Mouse (Mus musculus) myocyte (in vitro differentiated cells): ENCODE measurements at regions not wholly inside any gene's neighbourhood (a gene's known extent, or its start where the extent isn't known, plus 50 kb on each side); places are given as distances from the start of the nearest gene placed in this dataset.

Experiments used
- H3K27me3 ChIP-seq: one replicate; pipeline ENCODE4 v1.6.1; 2011; ENCODE audit not compliant: control insufficient read depth, insufficient read depth, insufficient read length
- H3K36me3 ChIP-seq: one replicate; pipeline ENCODE4 v1.6.1; 2011; ENCODE audit not compliant: control insufficient read depth, insufficient read depth
- H3K4me2 ChIP-seq: one replicate; pipeline ENCODE4 v1.6.1; 2011; ENCODE audit warnings: low read depth, control low read depth
- H3K4me3 ChIP-seq: one replicate; pipeline ENCODE4 v1.5.1; 2011; ENCODE audit warnings: mild to moderate bottlenecking, control low read depth, moderate library complexity
- H3K79me2 ChIP-seq: one replicate; pipeline ENCODE4 v1.6.1; 2011; ENCODE audit not compliant: control insufficient read depth, insufficient read depth
- H3ac ChIP-seq: one replicate; pipeline ENCODE4 v1.6.1; 2011; ENCODE audit not compliant: control insufficient read depth, insufficient read length
- CEBPB ChIP-seq: IDR thresholded peaks from 2 replicates; pipeline ENCODE4 v1.6.1; 2011; ENCODE audit warnings: mild to moderate bottlenecking, moderate library complexity; ENCODE audit not compliant: poor library complexity, insufficient read depth, severe bottlenecking
- E2F4 ChIP-seq: IDR thresholded peaks from one replicate; pipeline ENCODE4 v1.6.1; 2011; ENCODE audit warnings: mild to moderate bottlenecking, control low read depth, moderate library complexity; ENCODE audit not compliant: insufficient read depth
- MAX ChIP-seq: IDR thresholded peaks from one replicate; pipeline ENCODE4 v1.6.1; 2011; ENCODE audit warnings: low read depth, mild to moderate bottlenecking, control low read depth
- MYOD1 ChIP-seq, 3 experiments: IDR thresholded peaks; one replicate each; pipeline ENCODE4 v1.6.1; 2011; ENCODE audit warnings: control low read depth in 2 of 3, low read depth in 2 of 3, mild to moderate bottlenecking in 2 of 3, moderate library complexity in 1 of 3; ENCODE audit not compliant: insufficient read length in 2 of 3, control insufficient read depth in 1 of 3
- MYOG ChIP-seq, 3 experiments: IDR thresholded peaks; one replicate each; pipeline ENCODE4 v1.6.1; 2011; ENCODE audit warnings: control low read depth in 2 of 3, low read depth in 2 of 3, mild to moderate bottlenecking in 2 of 3; ENCODE audit not compliant: insufficient read length in 2 of 3, control insufficient read depth in 1 of 3, insufficient read depth in 1 of 3
- POLR2A ChIP-seq: IDR thresholded peaks from one replicate; pipeline ENCODE4 v1.6.1; 2011; ENCODE audit warnings: low read depth, mild to moderate bottlenecking, control low read depth, moderate library complexity; ENCODE audit not compliant: insufficient read length
- POLR2AphosphoS2 ChIP-seq: IDR thresholded peaks from one replicate; pipeline ENCODE4 v1.6.1; 2011; ENCODE audit warnings: low read depth, control low read depth; ENCODE audit not compliant: insufficient read length
- REST ChIP-seq: IDR thresholded peaks from one replicate; pipeline ENCODE4 v1.6.1; 2011; ENCODE audit warnings: mild to moderate bottlenecking, control low read depth, moderate library complexity; ENCODE audit not compliant: insufficient read depth, insufficient read length
- SRF ChIP-seq: IDR thresholded peaks from one replicate; pipeline ENCODE4 v1.6.1; 2011; ENCODE audit warnings: low read depth; ENCODE audit not compliant: control insufficient read depth, insufficient read length
- TCF12 ChIP-seq: IDR thresholded peaks from one replicate; pipeline ENCODE4 v1.6.1; 2011; ENCODE audit warnings: mild to moderate bottlenecking, control low read depth; ENCODE audit not compliant: poor library complexity, insufficient read depth, severe bottlenecking
- TCF3 ChIP-seq: IDR thresholded peaks from one replicate; pipeline ENCODE4 v1.6.1; 2011; ENCODE audit warnings: low read depth, control low read depth; ENCODE audit not compliant: insufficient read length
- USF1 ChIP-seq: IDR thresholded peaks from one replicate; pipeline ENCODE4 v1.6.1; 2011; ENCODE audit warnings: low read depth, mild to moderate bottlenecking, control low read depth, moderate library complexity

DNA sequence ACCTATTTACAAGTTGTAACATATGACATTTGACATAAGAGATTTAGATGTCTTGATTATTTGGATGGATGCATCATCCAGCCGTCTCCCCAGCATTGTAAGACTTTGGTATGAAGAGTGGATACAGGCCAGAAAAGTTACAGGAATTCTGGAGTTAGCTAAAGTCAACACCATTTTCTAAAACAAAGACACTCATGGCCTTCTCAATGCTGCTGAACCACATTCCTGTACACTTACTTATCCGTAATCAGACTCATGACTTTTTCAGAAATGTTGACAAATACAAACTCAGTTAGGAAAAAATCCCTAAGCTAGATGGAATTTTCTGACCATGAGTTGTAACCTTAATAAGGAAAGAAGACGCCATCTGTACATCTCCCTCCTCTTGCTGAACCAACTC lies 111.5 kb upstream of the Bdnf start:
- Histone ChIP-seq H3K79me2 (no peaks in the 10 kb centered on the region), H3K36me3 (no peaks in the 10 kb centered on the region), H3K4me3 (no peak overlapping the region), H3K4me2 (no peak overlapping the region), H3ac (no peak overlapping the region), H3K27me3 (no peaks in the 10 kb centered on the region)
- TF ChIP-seq USF1, result no peak
- no peak for TF ChIP-seq REST
- no peak for TF ChIP-seq MYOG (IDR thresholded peaks at IDR 0.05; ENCODE audit: control insufficient read depth in 1 of 3, insufficient read depth in 1 of 3, insufficient read length in 2 of 3, low read depth in 2 of 3)
- TF ChIP-seq CEBPB, result no peak
- TF ChIP-seq MAX, result no peak
- no peak for TF ChIP-seq POLR2AphosphoS2
- TF ChIP-seq MYOD1 (IDR thresholded peaks at IDR 0.05; ENCODE audit: control insufficient read depth in 1 of 3, insufficient read length in 2 of 3, low read depth in 2 of 3), result no peak
- TF ChIP-seq TCF12, result no peak
- TF ChIP-seq TCF3, result no peak
- no peak for TF ChIP-seq SRF
- no peak for TF ChIP-seq E2F4

DNA sequence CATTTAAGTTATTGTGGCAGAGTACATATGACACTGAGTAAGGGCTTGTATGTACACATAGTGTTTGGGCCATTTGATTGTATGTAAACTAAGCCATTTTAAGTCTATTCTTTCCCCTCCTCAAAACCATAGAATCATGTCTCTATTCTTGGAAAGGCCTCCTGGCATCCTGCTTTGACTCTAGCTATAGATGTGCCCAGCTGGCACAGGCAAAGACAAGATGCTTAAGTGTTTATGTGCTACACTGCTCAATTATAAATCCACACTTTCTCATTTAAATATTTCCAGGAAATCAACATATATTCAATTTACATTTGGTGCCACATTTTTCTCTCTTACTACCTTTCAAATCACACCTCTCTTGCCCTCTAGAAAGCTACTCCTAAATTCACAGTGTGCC lies 97.6 kb upstream of the Bdnf start:
- no peaks in the 10 kb centered on the region for H3K79me2 ChIP-seq
- no peak overlapping the region for H3K4me2 ChIP-seq
- H3K36me3 ChIP-seq, result no peaks in the 10 kb centered on the region
- no peak overlapping the region for H3ac ChIP-seq
- no peak overlapping the region for H3K4me3 ChIP-seq
- TF ChIP-seq MAX (no peak), MYOG (IDR thresholded peaks at IDR 0.05; ENCODE audit: control insufficient read depth in 1 of 3, insufficient read depth in 1 of 3, insufficient read length in 2 of 3, low read depth in 2 of 3) (no peak), POLR2AphosphoS2 (no peak), USF1 (no peak), E2F4 (no peak), TCF12 (no peak), CEBPB (no peak), TCF3 (no peak), REST (no peak), MYOD1 (IDR thresholded peaks at IDR 0.05; ENCODE audit: control insufficient read depth in 1 of 3, insufficient read length in 2 of 3, low read depth in 2 of 3) (no peak), SRF (no peak), POLR2A (no peak)
- H3K27me3 ChIP-seq, result no peaks in the 10 kb centered on the region

DNA sequence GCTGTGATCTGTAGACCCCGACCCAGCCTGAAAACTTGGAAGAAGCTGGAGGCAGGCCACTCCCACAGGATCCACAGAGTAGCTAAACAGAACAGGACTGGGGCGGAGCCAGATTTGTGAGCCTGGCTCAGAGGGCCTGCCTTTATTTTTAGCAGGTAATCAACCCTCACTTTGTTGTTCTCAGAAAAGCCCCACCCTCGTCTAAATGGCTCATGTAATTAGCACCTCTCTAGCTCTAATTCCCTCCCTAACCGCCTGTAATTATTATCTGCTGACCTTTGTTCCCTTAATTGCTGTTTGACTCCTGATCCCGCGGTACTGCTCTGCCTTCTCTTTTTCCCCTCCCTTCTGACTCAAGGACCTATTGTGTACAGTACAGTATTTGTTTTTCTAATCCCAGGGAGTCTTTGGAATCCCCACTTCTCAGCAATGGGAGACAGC lies 95.6 kb upstream of the Bdnf start:
- TF ChIP-seq POLR2AphosphoS2 (no peak), POLR2A (no peak), SRF (no peak), TCF3 (no peak), TCF12 (no peak), CEBPB (no peak), USF1 (no peak)
- no peak overlapping the region for H3K4me2 ChIP-seq
- no peaks in the 10 kb centered on the region for H3K79me2 ChIP-seq
- no peaks in the 10 kb centered on the region for H3K27me3 ChIP-seq
- no peak overlapping the region for H3K4me3 ChIP-seq
- H3ac ChIP-seq, result no peak overlapping the region
- no peaks in the 10 kb centered on the region for H3K36me3 ChIP-seq

DNA sequence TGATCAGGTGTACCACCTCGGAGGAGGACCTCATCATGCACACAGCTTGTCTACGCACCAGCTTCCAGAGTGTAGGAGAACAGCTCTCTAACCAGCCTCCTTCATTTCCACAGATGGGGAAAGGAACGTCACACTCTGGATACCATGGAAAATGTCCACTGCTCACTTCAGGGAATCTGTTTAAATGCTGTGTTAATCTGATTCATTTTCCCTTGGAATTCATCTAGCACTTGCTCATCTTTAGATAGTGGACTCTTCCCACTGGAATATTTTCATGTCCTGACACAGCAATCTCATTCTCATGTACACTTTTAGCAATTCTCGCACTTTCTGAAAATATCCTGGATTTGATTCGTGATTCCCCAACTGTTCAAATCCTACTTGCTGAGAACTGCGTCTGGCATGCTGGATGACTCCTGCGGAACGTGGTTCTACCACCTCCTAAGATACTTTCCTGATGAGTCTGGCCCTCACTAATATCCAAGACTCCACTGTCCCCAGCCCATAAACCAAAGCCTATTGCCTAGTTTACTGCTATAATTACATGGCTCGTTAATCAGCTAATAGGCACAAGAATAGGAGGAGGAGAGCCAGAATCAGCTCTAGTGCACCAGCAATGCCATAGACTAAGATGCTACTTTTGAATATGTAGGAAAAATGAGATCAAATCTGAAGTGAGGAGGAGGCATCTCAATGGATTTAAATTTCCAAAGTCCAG lies 56.0 kb upstream of the Bdnf start:
- no peak overlapping the region for H3ac ChIP-seq
- TF ChIP-seq MYOD1 (IDR thresholded peaks at IDR 0.05; ENCODE audit: control insufficient read depth in 1 of 3, insufficient read length in 2 of 3, low read depth in 2 of 3) (no peak), MYOG (IDR thresholded peaks at IDR 0.05; ENCODE audit: control insufficient read depth in 1 of 3, insufficient read depth in 1 of 3, insufficient read length in 2 of 3, low read depth in 2 of 3) (no peak), E2F4 (no peak), SRF (no peak)

GRCm38 (mm10) chr2:109619676-109620075 lies 54.8 kb upstream of the Bdnf start:
- TF ChIP-seq REST (no peak), MYOD1 (IDR thresholded peaks at IDR 0.05; ENCODE audit: control insufficient read depth in 1 of 3, insufficient read length in 2 of 3, low read depth in 2 of 3) (no peak), POLR2AphosphoS2 (no peak), MAX (no peak), SRF (no peak), TCF12 (no peak), CEBPB (no peak), POLR2A (no peak), USF1 (no peak), E2F4 (no peak), MYOG (IDR thresholded peaks at IDR 0.05; ENCODE audit: control insufficient read depth in 1 of 3, insufficient read depth in 1 of 3, insufficient read length in 2 of 3, low read depth in 2 of 3) (no peak)
- Histone ChIP-seq H3K4me2 (no peak overlapping the region), H3ac (no peak overlapping the region), H3K4me3 (no peak overlapping the region), H3K79me2 (no peaks in the 10 kb centered on the region), H3K27me3 (no peaks in the 10 kb centered on the region), H3K36me3 (no peaks in the 10 kb centered on the region)

More for the DNA sequence above, 56.0 kb upstream of the Bdnf start:
- no peaks in the 10 kb centered on the region for H3K79me2 ChIP-seq
- no peaks in the 10 kb centered on the region for H3K27me3 ChIP-seq
- H3K4me2 ChIP-seq, result no peak overlapping the region
- H3K36me3 ChIP-seq, result no peaks in the 10 kb centered on the region
- no peak overlapping the region for H3K4me3 ChIP-seq
